Mouse (Mus musculus) neural tube, embryonic 11.5 days (tissue): ENCODE results near the gene Zfp810. TPM values are rescaled to one million over a fixed set of nuclear protein-coding genes. Genes with fewer than 3 reads are reported as not detected.
A peak's percentile ranks its signal among the peaks of the same experiment; 100 is the strongest.
"Not testable (repeated sequence)": the region's sequence is repeated elsewhere in the genome, so short reads cannot be mapped to it uniquely, and the experiment has no call there.

Experiments used
- ATAC-seq: fragments of 200-750 bp; cut with Nextera tagmentation; 2 replicates; pipeline ENCODE4 v1.8.0; 2017; ENCODE audit warnings: moderate number of reproducible peaks, mild to moderate bottlenecking, moderate TSS enrichment, moderate library complexity; ENCODE audit not compliant: insufficient read depth, low FRiP score, low TSS enrichment
- DNase-seq: peaks from one replicate; pipeline ENCODE4 v3.0.0-alpha.2; 2015; ENCODE audit warnings: low spot score
- H3K27ac ChIP-seq: fragments of 300-500 bp; sonication (generic); 2 replicates; pipeline ENCODE4 v1.5.1; 2014; ENCODE audit warnings: low read depth, mild to moderate bottlenecking, low read length
- H3K27me3 ChIP-seq: fragments of 300-500 bp; sonication (generic); 2 replicates; pipeline ENCODE4 v1.6.1; 2014; ENCODE audit warnings: mild to moderate bottlenecking, low read length, mixed read lengths; ENCODE audit not compliant: control insufficient read depth, insufficient read depth
- H3K36me3 ChIP-seq: fragments of 300-500 bp; sonication (generic); 2 replicates; pipeline ENCODE4 v1.6.1; 2014; ENCODE audit warnings: mild to moderate bottlenecking, low read length, moderate library complexity, mixed read lengths; ENCODE audit not compliant: control insufficient read depth, insufficient read depth
- H3K4me1 ChIP-seq: fragments of 300-500 bp; sonication (generic); 2 replicates; pipeline ENCODE4 v1.6.1; 2014; ENCODE audit warnings: low read length, mixed read lengths; ENCODE audit not compliant: control insufficient read depth, insufficient read depth
- H3K4me2 ChIP-seq: fragments of 300-500 bp; sonication (generic); 2 replicates; pipeline ENCODE4 v1.6.1; 2014; ENCODE audit warnings: low read depth, mild to moderate bottlenecking, moderate library complexity
- H3K4me3 ChIP-seq: fragments of 300-500 bp; sonication (generic); 2 replicates; pipeline ENCODE4 v1.5.1; 2014; ENCODE audit warnings: low read depth, low read length
- H3K9ac ChIP-seq: fragments of 300-500 bp; sonication (generic); 2 replicates; pipeline ENCODE4 v1.6.1; 2014; ENCODE audit warnings: mild to moderate bottlenecking, low read length
- H3K9me3 ChIP-seq: fragments of 300-500 bp; sonication (generic); 2 replicates; pipeline ENCODE4 v1.6.1; 2016; ENCODE audit warnings: low read length; ENCODE audit not compliant: control insufficient read depth
- WGBS: fragments of 180-500 bp; shearing (Covaris S2); extraction: QIAGEN DNeasy Blood & Tissue Kit; methylation state at CpG from one replicate; pipeline ENCODE4 v1.1.7; 2014; 5-methylcytosine and 5-hydroxymethylcytosine counted together
- polyA plus RNA-seq: library from polyadenylated mRNA; unstranded; fragments of >200 nt; fragmentation: Nextera tagmentation; extraction: Ambion mirVana; gene quantifications from 2 replicates; pipeline ENCODE4 v1.2.1, GENCODE M21; 2014

Gene Zfp810
- polyA plus RNA-seq, 1 experiment from 2014 or later = 30.1 TPM

GRCm38 (mm10) chr9:22324579-22324978, 17.1 kb upstream of the Zfp810 start:
- no peak for DNase-seq
- Histone ChIP-seq H3K4me2 (no peak overlapping the region), H3K27me3 (no peaks in the 10 kb centered on the region), H3K27ac (no peak overlapping the region), H3K4me3 (no peak overlapping the region), H3K9me3 (no peaks in the 10 kb centered on the region), H3K9ac (no peak overlapping the region), H3K4me1 (peaks cover 10% of the 10 kb centered on the region), H3K36me3 (no peaks in the 10 kb centered on the region)
- no peak for ATAC-seq
- 100% methylated on average over 1 of the region's 1 CpGs for WGBS

- Histone ChIP-seq H3K36me3 (no peaks in the 10 kb centered on the region), H3K27ac (no peak overlapping the region), H3K27me3 (no peaks in the 10 kb centered on the region), H3K9me3 (peaks cover under 1% of the 10 kb centered on the region; the same call in 1 of the 2 replicates), H3K9ac (no peak overlapping the region), H3K4me3 (no peak overlapping the region), H3K4me1 (peaks cover 6% of the 10 kb centered on the region), H3K4me2 (no peak overlapping the region)
- WGBS = 82% methylated on average over 8 of the region's 8 CpGs
- ATAC-seq (no peak), DNase-seq (no peak)
These were observed 15.1 kb upstream of the Zfp810 start for GRCm38 (mm10) chr9:22322381-22323211.

GRCm38 (mm10) chr9:22319109-22319508, 11.7 kb upstream of the Zfp810 start:
- Histone ChIP-seq H3K9ac (no peak overlapping the region), H3K27ac (no peak overlapping the region), H3K36me3 (no peaks in the 10 kb centered on the region), H3K4me3 (no peak overlapping the region), H3K4me2 (no peak overlapping the region), H3K27me3 (no peaks in the 10 kb centered on the region), H3K9me3 (peaks cover 4% of the 10 kb centered on the region; the same call in 1 of the 2 replicates), H3K4me1 (no peaks in the 10 kb centered on the region)
- DNase-seq (no peak), ATAC-seq (no peak)
- WGBS = 87% methylated on average over 1 of the region's 1 CpGs

DNA sequence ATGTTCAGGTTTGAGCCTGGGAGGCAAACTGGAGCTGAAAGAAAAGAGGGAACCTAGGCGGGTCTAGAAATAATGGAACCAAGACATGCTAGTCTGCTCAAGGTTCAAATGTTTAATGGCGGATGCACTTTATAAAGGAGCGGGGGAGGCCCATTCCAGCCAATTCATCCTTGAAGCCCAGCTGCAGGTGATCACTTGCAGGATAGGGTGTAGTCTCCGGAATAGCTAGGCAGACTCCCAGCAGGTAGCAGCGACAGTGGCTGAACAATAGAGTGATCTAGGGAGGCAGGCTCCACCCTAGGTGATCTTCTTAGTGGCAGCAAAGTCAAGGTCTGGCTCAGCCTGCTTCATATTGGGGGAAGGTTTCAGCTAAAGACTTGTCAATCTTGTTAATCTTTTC, 8.6 kb upstream of the Zfp810 start:
- ATAC-seq, H3K36me3 ChIP-seq, H3K9me3 ChIP-seq, H3K9ac ChIP-seq, H3K4me3 ChIP-seq, H3K27me3 ChIP-seq, H3K4me2 ChIP-seq, H3K27ac ChIP-seq, DNase-seq, H3K4me1 ChIP-seq: not testable (repeated sequence)
- 70% methylated on average over 5 of the region's 5 CpGs for WGBS

DNA sequence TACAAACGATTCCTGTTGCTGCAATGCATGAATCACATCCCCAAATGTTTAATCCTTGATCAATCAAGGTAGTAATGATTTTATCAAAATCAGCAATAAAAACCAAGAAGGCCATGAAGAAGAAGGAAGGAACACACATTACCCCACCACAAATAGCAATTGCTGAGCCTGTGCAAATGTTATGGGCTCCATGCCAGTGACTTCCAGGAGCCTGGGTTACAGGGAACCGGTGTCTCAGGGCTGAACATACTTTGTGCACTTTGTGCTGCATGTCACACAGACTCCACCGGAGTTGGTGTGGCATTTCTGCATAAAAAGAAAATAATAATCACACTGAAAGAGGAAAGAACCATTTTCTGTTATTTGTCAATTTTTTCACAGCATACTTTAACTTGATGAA, 6.6 kb upstream of the Zfp810 start:
- H3K27ac ChIP-seq = no peak overlapping the region
- no peak overlapping the region for H3K9ac ChIP-seq
- H3K9me3 ChIP-seq = peaks cover 4% of the 10 kb centered on the region; the same call in 1 of the 2 replicates
- WGBS = 90% methylated on average over 3 of the region's 3 CpGs
- H3K4me1 ChIP-seq = no peaks in the 10 kb centered on the region
- no peaks in the 10 kb centered on the region for H3K36me3 ChIP-seq
- H3K4me2 ChIP-seq = no peak overlapping the region
- no peaks in the 10 kb centered on the region for H3K27me3 ChIP-seq
- ATAC-seq = no peak
- no peak for DNase-seq
- H3K4me3 ChIP-seq = no peak overlapping the region

DNA sequence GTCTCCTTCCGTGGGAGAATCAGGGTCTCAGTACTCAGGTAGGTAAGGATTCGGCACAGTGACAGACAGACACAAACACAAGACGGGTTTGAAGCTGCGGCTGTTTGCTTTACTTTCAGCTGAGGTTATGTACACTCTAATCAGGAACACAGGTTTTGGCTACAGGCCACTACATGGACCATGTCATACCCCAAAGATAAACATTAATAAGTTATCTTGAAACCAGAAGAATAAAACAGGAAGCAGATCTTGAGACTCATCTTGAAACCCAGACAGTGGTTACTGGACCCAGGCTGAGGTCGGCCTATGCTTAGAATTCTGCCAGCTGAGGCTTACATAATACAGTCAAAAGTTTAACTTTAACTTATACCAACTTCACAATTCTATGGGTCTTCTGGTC, 5.8 kb upstream of the Zfp810 start:
- no peak overlapping the region for H3K4me3 ChIP-seq
- H3K9ac ChIP-seq = no peak overlapping the region
- DNase-seq (no peak), ATAC-seq (no peak)
- H3K27me3 ChIP-seq = no peaks in the 10 kb centered on the region
- peaks cover 4% of the 10 kb centered on the region; the same call in 1 of the 2 replicates for H3K9me3 ChIP-seq
- H3K27ac ChIP-seq = no peak overlapping the region
- 91% methylated on average over 5 of the region's 5 CpGs for WGBS
- no peak overlapping the region for H3K4me2 ChIP-seq
- H3K4me1 ChIP-seq = no peaks in the 10 kb centered on the region
- no peaks in the 10 kb centered on the region for H3K36me3 ChIP-seq

GRCm38 (mm10) chr9:22309651-22310050, 2.2 kb upstream of the Zfp810 start:
- Histone ChIP-seq H3K9ac (no peak overlapping the region), H3K27me3 (no peaks in the 10 kb centered on the region), H3K27ac (no peak overlapping the region), H3K9me3 (no peaks in the 10 kb centered on the region), H3K36me3 (0 out of 2 replicates have a peak, but pooled peaks cover 3% of the 10 kb centered on the region), H3K4me1 (no peaks in the 10 kb centered on the region), H3K4me2 (no peak overlapping the region), H3K4me3 (no peak overlapping the region)
- 92% methylated on average over 5 of the region's 5 CpGs for WGBS
- ATAC-seq = no peak
- no peak for DNase-seq

GRCm38 (mm10) chr9:22307920-22308262, 443 bp upstream of the Zfp810 start:
- whole genome bisulfite sequencing = 19% methylated on average over 9 of the region's 9 CpGs
- Histone ChIP-seq H3K4me2 (peak overlapping the region; percentile 39), H3K4me3 (peak overlapping the region; percentile 93), H3K36me3 (peaks cover 12% of the 10 kb centered on the region), H3K9ac (peak overlapping the region; percentile 100)
- H3K4me1 ChIP-seq, DNase-seq, H3K27me3 ChIP-seq, H3K27ac ChIP-seq, H3K9me3 ChIP-seq: not testable (repeated sequence)
- ATAC-seq = peak; percentile 4; the same call in 1 of the 2 replicates

GRCm38 (mm10) chr9:22306726-22307125, 722 bp downstream of the Zfp810 start:
- 16% methylated on average over 6 of the region's 6 CpGs for WGBS

More at GRCm38 (mm10) chr9:22306726-22307125, 722 bp downstream of the Zfp810 start:
- H3K4me1 ChIP-seq = no peaks in the 10 kb centered on the region
- ATAC-seq (no peak), DNase-seq (peak; percentile 30)
- H3K4me3 ChIP-seq = peak overlapping the region; percentile 93
- peak overlapping the region; percentile 79; the same call in 1 of the 2 replicates for H3K27ac ChIP-seq
- H3K36me3 ChIP-seq = peaks cover 14% of the 10 kb centered on the region
- peak overlapping the region; percentile 100 for H3K9ac ChIP-seq
- no peaks in the 10 kb centered on the region for H3K9me3 ChIP-seq
- H3K27me3 ChIP-seq = no peaks in the 10 kb centered on the region
- H3K4me2 ChIP-seq = peak overlapping the region; percentile 88
